Mouse (Mus musculus) hindbrain, embryonic 16.5 days (tissue): Measurements from ENCODE around the gene Nmi. TPM values are rescaled to one million over a fixed set of nuclear protein-coding genes. Genes with fewer than 3 reads are reported as not detected.
A peak's percentile ranks its signal among the peaks of the same experiment; 100 is the strongest.

Experiments
- ATAC-seq: fragments of 200-750 bp; cut with Nextera tagmentation; 2 replicates; pipeline ENCODE4 v1.8.0; 2017; ENCODE audit warnings: moderate TSS enrichment, moderate library complexity
- H3K27ac ChIP-seq: fragments of 300-500 bp; sonication (generic); 2 replicates; pipeline ENCODE4 v1.5.1; 2014; ENCODE audit warnings: low read depth, mild to moderate bottlenecking, control low read depth, low read length, moderate library complexity
- H3K27me3 ChIP-seq: fragments of 300-500 bp; sonication (generic); replicated peaks from 2 replicates; pipeline ENCODE4 v1.6.1; 2014; ENCODE audit warnings: low read length; ENCODE audit not compliant: control insufficient read depth, insufficient read depth
- H3K36me3 ChIP-seq: fragments of 300-500 bp; sonication (generic); 2 replicates; pipeline ENCODE4 v1.6.1; 2014; ENCODE audit warnings: mild to moderate bottlenecking, low read length, moderate library complexity, mixed read lengths; ENCODE audit not compliant: control insufficient read depth, insufficient read depth
- H3K4me1 ChIP-seq: fragments of 300-500 bp; sonication (generic); 2 replicates; pipeline ENCODE4 v1.6.1; 2014; ENCODE audit warnings: low read depth, low read length; ENCODE audit not compliant: control insufficient read depth, insufficient read depth
- H3K4me2 ChIP-seq: fragments of 300-500 bp; sonication (generic); 2 replicates; pipeline ENCODE4 v1.6.1; 2014; ENCODE audit warnings: mild to moderate bottlenecking, low read length, control low read depth, moderate library complexity
- H3K4me3 ChIP-seq: fragments of 300-500 bp; sonication (generic); 2 replicates; pipeline ENCODE4 v1.5.1; 2014; ENCODE audit warnings: mild to moderate bottlenecking, low read length, control low read depth, moderate library complexity
- H3K9ac ChIP-seq: fragments of 300-500 bp; sonication (generic); 2 replicates; pipeline ENCODE4 v1.6.1; 2014; ENCODE audit warnings: low read depth, mild to moderate bottlenecking, control low read depth, low read length, moderate library complexity
- H3K9me3 ChIP-seq: fragments of 300-500 bp; sonication (generic); 2 replicates; pipeline ENCODE4 v1.6.1; 2014; ENCODE audit warnings: mild to moderate bottlenecking, low read length, moderate library complexity; ENCODE audit not compliant: control insufficient read depth
- WGBS: fragments of 180-500 bp; shearing (Covaris S2); extraction: QIAGEN DNeasy Blood & Tissue Kit; methylation state at CpG from one replicate; pipeline ENCODE4 v1.1.7; 2014; 5-methylcytosine and 5-hydroxymethylcytosine counted together
- polyA plus RNA-seq: library from polyadenylated mRNA; unstranded; fragments of >200 nt; fragmentation: Nextera tagmentation; extraction: Ambion mirVana; gene quantifications from 2 replicates; pipeline ENCODE4 v1.2.1, GENCODE M21; 2015

Nmi gene
- polyA plus RNA-seq, 1 experiment from 2014 or later = 6.2 TPM

DNA sequence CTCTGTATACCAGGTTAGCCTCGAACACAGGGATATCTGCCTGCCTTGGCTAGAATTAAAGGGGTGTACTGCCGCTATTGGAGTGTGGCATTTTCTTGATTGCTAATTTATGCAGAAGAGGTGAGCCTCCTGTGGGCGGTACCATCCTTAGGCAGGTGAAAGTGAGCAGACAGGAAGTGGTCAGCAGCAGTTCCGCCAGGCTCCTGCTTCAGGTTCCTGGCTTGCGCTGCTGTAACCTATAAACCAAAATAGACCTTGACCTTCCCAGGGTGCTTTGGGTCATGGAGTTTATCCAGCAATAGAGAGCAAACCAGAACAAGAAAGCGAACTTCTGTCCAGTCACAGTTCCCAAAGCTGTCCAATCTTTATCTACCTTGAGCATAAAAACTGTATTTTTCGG, 37.4 kb downstream of the Nmi start:
- 94% methylated on average over 7 of the region's 7 CpGs for WGBS
- no peaks in the 10 kb centered on the region for H3K9me3 ChIP-seq
- no peak overlapping the region for H3K4me3 ChIP-seq
- no peak overlapping the region for H3K27ac ChIP-seq
- no peaks in the 10 kb centered on the region for H3K27me3 ChIP-seq
- no peak overlapping the region for H3K4me2 ChIP-seq
- ATAC-seq = no peak
- H3K36me3 ChIP-seq = no peaks in the 10 kb centered on the region
- no peaks in the 10 kb centered on the region; the same call in 1 of the 2 replicates for H3K4me1 ChIP-seq
- H3K9ac ChIP-seq = no peak overlapping the region

DNA sequence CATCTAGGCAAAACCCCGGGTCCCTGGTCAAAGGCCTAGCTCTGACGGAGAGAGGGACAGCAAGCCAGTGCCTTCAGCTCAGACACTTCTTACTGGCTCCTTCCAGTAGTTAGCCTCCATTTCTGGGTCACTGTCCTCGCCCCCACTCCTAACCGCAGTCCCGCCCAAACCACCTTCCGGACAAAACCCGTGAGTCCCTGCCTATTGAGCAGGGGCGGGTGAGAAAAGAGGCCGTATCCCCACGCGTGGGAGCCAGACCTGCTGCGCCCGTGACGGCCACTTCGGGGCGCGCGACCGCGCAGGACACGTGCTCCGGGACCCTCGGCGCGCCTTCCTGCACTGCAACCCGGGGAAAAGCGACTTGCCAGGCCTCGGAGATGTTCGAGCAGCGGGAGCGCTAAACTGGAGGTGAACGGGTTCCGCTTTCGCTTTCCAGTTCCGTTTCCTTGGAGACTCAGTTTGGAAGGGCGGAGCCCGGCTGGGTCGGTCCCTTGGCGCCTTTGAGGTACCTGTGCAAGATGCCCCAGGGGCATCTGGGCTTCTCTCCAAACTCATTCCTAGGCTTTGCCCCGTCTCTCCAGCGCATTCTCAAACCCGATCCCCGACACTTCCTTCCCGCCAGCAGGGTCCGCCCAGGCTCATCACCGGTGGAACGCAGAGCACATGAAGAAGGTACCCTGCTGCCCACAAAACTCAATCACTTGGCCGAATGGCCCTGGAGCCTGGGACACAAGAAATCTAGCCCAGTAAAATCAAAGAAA, 38.5 kb downstream of the Nmi start, which contains the start of gene Rbm43:
Gene Rbm43 (minus strand): TSS at position 590 of the 761 bp plus-strand sequence.
- Histone ChIP-seq H3K27me3 (no peaks in the 10 kb centered on the region), H3K9me3 (no peaks in the 10 kb centered on the region), H3K4me1 (no peaks in the 10 kb centered on the region; the same call in 1 of the 2 replicates), H3K9ac (peak within 1 kb of the TSS; percentile 79), H3K4me2 (peak within 1 kb of the TSS; percentile 97), H3K27ac (peak within 1 kb of the TSS; percentile 17; the same call in 1 of the 2 replicates), H3K36me3 (no peaks in the 10 kb centered on the region; the same call in 1 of the 2 replicates), H3K4me3 (peak within 1 kb of the TSS; percentile 65)
- WGBS = 1% methylated on average over 44 of the region's 48 CpGs
- ATAC-seq = peak; percentile 93

DNA sequence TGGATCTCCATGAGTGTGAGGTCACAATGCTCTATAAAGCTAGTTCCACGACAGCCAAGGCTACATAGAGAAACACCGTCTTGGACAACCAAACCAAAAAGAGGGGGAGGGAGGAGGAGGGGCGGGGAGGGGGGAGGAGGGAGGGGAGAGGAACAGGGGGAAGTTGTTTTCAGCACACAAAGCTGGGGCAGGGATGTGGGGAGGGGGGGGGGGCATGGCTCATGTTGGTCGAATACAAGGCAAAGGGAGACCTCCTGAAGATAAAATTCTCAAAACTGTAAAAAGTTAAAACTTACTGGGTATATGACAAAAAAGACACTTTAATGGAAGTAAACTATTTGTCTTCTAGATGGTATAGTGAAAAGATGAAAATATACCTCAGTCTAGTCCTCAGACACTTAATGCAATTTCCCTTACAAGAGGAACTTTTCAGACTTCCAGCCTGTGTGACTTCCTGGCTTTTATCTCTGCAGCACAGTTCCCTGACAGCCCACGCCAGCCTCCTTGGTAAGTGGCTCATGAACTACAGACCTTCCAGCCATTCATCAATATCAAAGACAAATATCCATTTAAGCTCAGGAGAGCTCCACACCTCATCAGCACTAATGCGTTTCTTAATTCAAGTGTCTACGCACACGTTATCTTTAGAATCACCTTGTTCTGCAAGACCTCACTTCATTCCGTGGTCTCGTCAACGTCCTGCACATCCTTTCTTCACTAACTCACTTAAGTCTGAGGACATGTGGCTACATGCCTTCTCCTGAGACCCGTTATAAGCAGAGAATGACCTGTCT, 39.8 kb downstream of the Nmi start:
- H3K9ac ChIP-seq = no peak overlapping the region
- H3K4me1 ChIP-seq = no peaks in the 10 kb centered on the region; the same call in 1 of the 2 replicates
- WGBS = 63% methylated on average over 12 of the region's 12 CpGs
- no peak overlapping the region; the same call in 1 of the 2 replicates for H3K4me2 ChIP-seq
- ATAC-seq = no peak
- no peaks in the 10 kb centered on the region for H3K27me3 ChIP-seq
- no peak overlapping the region for H3K4me3 ChIP-seq
- H3K36me3 ChIP-seq = no peaks in the 10 kb centered on the region; the same call in 1 of the 2 replicates
- H3K9me3 ChIP-seq = no peaks in the 10 kb centered on the region
- H3K27ac ChIP-seq = no peak overlapping the region

DNA sequence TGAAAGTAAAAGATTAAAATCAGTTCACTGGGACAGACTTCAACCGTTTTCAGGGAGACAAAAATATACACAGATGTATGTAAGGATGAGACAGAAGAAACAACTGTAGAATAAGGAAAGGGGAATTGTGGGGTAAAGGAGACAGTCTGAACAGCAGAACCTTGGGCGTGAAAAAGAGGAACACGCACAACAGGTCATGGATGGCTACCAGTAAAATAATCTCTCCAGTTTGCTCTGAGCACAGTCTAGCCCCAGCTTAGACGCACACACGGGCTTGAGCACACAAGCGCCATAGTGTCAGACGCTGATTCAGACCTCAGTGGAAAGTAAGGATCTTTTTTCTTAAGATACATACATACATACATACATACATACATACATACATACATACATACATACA, 42.1 kb downstream of the Nmi start:
- no peak overlapping the region for H3K27ac ChIP-seq
- no peak overlapping the region for H3K9ac ChIP-seq
- no peaks in the 10 kb centered on the region for H3K27me3 ChIP-seq
- no peak for ATAC-seq
- H3K4me1 ChIP-seq = no peaks in the 10 kb centered on the region; the same call in 1 of the 2 replicates
- WGBS = 94% methylated on average over 7 of the region's 7 CpGs
- H3K9me3 ChIP-seq = no peaks in the 10 kb centered on the region
- H3K36me3 ChIP-seq = no peaks in the 10 kb centered on the region; the same call in 1 of the 2 replicates
- no peak overlapping the region for H3K4me2 ChIP-seq
- H3K4me3 ChIP-seq = no peak overlapping the region

DNA sequence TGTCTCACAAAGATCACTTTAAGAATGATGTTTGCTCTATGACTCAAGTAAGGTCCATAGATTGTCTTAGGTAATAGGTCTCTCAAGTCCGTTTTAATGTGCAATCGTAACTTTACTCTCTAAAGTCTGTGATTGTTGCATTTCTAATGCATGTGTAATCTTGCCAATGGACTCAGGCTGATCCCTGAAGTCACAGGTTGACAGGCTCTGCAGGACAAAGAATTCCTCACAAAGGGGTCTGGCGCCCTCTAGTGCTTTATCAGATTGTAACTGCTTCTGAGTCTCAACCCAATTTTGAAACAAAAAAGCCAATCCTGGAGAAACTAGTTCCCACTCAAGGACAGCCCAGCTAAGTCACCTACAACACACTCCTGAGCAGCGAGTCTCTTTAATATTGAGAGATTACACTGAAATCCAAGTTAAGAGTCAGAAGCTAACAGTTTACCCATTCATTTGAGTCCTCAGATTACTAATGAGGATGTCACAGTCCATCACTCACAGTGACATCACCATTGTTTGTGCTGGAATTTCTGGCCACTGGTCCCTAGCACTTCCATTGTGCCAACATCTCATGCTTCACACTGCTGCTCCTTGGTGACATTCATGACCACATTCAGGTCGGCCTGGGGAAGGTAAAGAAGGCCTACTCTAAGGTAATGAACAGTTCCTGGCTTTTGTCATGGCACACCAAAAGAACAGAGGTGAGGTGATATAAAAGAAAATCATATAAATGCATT, 58.2 kb downstream of the Nmi start:
- ATAC-seq = peak; percentile 77
- no peak overlapping the region for H3K9ac ChIP-seq
- no peaks in the 10 kb centered on the region for H3K36me3 ChIP-seq
- WGBS = 3% methylated on average over 5 of the region's 5 CpGs
- H3K9me3 ChIP-seq = no peaks in the 10 kb centered on the region
- no peak overlapping the region for H3K4me3 ChIP-seq
- H3K4me1 ChIP-seq = no peaks in the 10 kb centered on the region
- H3K4me2 ChIP-seq = no peak overlapping the region
- H3K27me3 ChIP-seq = no peaks in the 10 kb centered on the region
- H3K27ac ChIP-seq = no peak overlapping the region

DNA sequence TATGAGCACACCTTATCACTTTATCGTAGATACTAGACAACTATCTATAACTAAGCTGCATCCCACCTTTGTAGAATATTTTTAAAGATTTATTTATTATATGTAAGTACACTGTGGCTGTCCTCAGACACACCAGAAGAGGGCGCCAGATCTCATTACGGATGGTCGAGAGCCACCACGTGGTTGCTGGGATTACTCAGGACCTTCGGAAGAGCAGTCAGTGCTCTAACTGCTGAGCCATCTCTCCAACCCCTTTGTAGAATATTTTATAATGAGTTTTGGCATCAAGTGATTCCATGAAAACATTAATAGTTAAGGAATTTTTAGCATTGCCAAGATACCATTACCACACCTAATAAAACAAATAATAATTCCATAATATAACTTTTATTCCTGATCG, 58.8 kb downstream of the Nmi start:
- H3K4me3 ChIP-seq = no peak overlapping the region
- no peaks in the 10 kb centered on the region for H3K9me3 ChIP-seq
- no peaks in the 10 kb centered on the region for H3K27me3 ChIP-seq
- no peaks in the 10 kb centered on the region for H3K4me1 ChIP-seq
- ATAC-seq = no peak
- no peak overlapping the region for H3K27ac ChIP-seq
- H3K36me3 ChIP-seq = no peaks in the 10 kb centered on the region
- WGBS = 55% methylated on average over 7 of the region's 7 CpGs
- no peak overlapping the region for H3K4me2 ChIP-seq
- no peak overlapping the region for H3K9ac ChIP-seq

DNA sequence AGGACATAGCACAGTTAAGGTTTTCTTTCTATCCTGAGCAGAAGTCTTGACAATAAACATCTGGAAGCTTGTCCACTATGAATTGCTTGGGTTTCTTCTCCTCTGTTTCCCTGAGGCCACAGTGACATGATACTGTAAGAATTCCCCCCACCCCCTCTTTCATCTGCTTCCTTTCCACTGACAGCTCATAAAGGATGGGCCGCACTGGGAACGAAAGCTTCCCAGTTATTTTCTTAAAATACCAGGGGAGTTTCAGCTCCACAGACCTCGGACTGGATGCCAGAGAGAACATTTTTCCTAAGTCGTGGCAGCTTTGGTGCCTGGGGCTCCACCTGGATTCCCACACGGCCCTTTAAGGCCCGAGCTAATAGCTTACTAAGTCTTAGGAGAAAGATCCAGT, 60.6 kb downstream of the Nmi start:
- Histone ChIP-seq H3K4me1 (no peaks in the 10 kb centered on the region), H3K36me3 (no peaks in the 10 kb centered on the region), H3K4me3 (no peak overlapping the region), H3K27me3 (no peaks in the 10 kb centered on the region), H3K27ac (no peak overlapping the region), H3K9ac (no peak overlapping the region), H3K4me2 (no peak overlapping the region), H3K9me3 (no peaks in the 10 kb centered on the region)
- no peak for ATAC-seq
- 36% methylated on average over 6 of the region's 6 CpGs for WGBS

DNA sequence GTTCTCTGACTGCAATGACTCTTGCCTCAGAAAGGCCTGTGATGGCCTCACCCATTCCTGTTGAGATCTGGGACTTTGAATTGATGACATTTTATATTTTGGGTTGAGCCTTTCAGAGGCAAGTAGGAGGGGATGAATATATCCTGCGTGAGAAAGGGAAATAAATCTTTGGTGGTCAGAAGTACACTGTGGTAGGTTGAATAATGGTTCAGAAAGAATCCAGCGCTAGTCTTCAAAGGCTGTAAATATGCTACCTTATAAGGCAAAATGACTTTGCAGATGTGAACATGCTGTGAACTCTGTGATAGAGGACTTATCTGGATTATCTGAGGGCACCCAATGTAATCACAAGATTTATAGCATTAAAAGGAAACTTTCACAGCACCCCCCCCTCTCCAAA, 61.4 kb downstream of the Nmi start:
- no peak for ATAC-seq
- Histone ChIP-seq H3K4me3 (no peak overlapping the region), H3K36me3 (no peaks in the 10 kb centered on the region), H3K4me2 (no peak overlapping the region), H3K27me3 (no peaks in the 10 kb centered on the region), H3K27ac (no peak overlapping the region), H3K9me3 (no peaks in the 10 kb centered on the region), H3K4me1 (no peaks in the 10 kb centered on the region), H3K9ac (no peak overlapping the region)
- 83% methylated on average over 2 of the region's 2 CpGs for WGBS
